29 mouse cellular contexts compared by ENCODE assay signal in the genomic region with DNA sequence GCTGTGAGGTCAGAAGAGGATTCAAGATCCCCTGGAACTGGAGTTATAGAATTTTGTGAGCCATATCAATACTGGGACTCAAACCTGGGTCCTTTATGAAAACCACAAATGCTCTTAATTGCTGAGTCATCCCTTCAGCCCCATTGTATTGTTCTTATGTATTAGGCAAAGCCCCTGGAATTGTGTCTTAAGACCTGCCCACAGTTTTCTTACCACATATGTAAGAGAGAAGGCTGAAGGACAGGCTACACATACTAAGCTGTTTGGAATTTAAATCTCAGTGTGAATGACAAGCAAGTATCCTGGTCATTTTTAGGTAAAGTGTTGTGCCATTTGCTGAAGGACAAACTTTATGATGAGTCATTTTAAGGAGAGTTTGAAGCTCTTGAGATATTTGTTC. TPM values are rescaled to one million over a fixed set of nuclear protein-coding genes. Genes with fewer than 3 reads are reported as not detected.
A peak's percentile ranks its signal among the peaks of the same experiment; 100 is the strongest.
DNase-seq lines count a peak whose midpoint lies in the region; ATAC-seq and TF ChIP-seq lines count a peak whose summit lies in the region.
"Had no signal": no experiment of that assay in that cellular context is flagged by ENCODE, and none has a peak within 500 bp of the region (broad histone marks: within the 10 kb centered on the region; RNA-seq: fewer than 3 reads in every experiment).

No protein-coding gene starts in this region.

- ATAC-seq in liver, embryonic 14.5 days (ENCODE audit: insufficient read depth): no peak
- ATAC-seq in activated CD4-positive, CD25-positive, alpha-beta regulatory T cell, adult 4 months: no peak
- ATAC-seq: forebrain, embryonic 16.5 days; inflammation-experienced regulatory T-cells, adult 6 months had no signal

- H3K4me1 ChIP-seq in liver, embryonic 14.5 days (replicated peaks; ENCODE audit: control insufficient read depth in 2 of 2, insufficient read depth in 2 of 2, low read length in 1 of 2): peaks cover 36 to 42% of the 10 kb centered on the region in 2 experiments
- H3K4me1 ChIP-seq in ES-E14 (ENCODE audit: control insufficient read depth in 2 of 2, insufficient read depth in 2 of 2, low read length in 2 of 2, poor library complexity in 1 of 2): peaks cover 2 to 4% of the 10 kb centered on the region in 2 experiments; a peak in 3 of 4 replicates

- H3K9me3 ChIP-seq in liver, embryonic 14.5 days (ENCODE audit: control insufficient read depth, low read length): no peaks in the 10 kb centered on the region
- H3K9me3 ChIP-seq in ES-E14 (ENCODE audit: control insufficient read depth, insufficient read depth, low read depth, low read length): no peaks in the 10 kb centered on the region
- H3K9me3 ChIP-seq: embryonic facial prominence, embryonic 12.5 days; hindbrain, embryonic 10.5 days; hindbrain, embryonic 15.5 days; limb, embryonic 13.5 days; megakaryocyte, embryonic 14.5 days; midbrain, embryonic 12.5 days; neural tube, embryonic 12.5 days had no signal

- H3K4me3 ChIP-seq in liver, embryonic 14.5 days (ENCODE audit: insufficient read depth in 1 of 2, low read depth in 2 of 2, low read length in 2 of 2): no peak overlapping the region
- H3K4me3 ChIP-seq in ES-E14 (ENCODE audit: insufficient read depth in 1 of 2, low read depth in 1 of 2, low read length in 2 of 2, poor library complexity in 1 of 2, severe bottlenecking in 1 of 2): no peak overlapping the region
- H3K4me3 ChIP-seq: embryonic facial prominence, embryonic 12.5 days; hindbrain, embryonic 10.5 days; hindbrain, embryonic 15.5 days; limb, embryonic 13.5 days; megakaryocyte, embryonic 14.5 days; midbrain, embryonic 12.5 days; myocyte; neural tube, embryonic 12.5 days had no signal

- no peak for TF ChIP-seq CTCF in liver, embryonic 14.5 days (IDR thresholded peaks at IDR 0.05; ENCODE audit: low read depth)

- H3K27ac ChIP-seq in liver, embryonic 14.5 days: peak overlapping the region; percentile 93
- no peak overlapping the region for H3K27ac ChIP-seq in ES-E14 (ENCODE audit: insufficient read depth, low read depth, low read length, poor library complexity, severe bottlenecking)
- H3K27ac ChIP-seq: embryonic facial prominence, embryonic 12.5 days; hindbrain, embryonic 10.5 days; hindbrain, embryonic 15.5 days; limb, embryonic 13.5 days; midbrain, embryonic 12.5 days; neural tube, embryonic 12.5 days; stomach, postnatal 0 days had no signal

- no peaks in the 10 kb centered on the region for H3K27me3 ChIP-seq in liver, embryonic 14.5 days (ENCODE audit: control insufficient read depth, insufficient read depth, low read length)
- H3K27me3 ChIP-seq: embryonic facial prominence, embryonic 12.5 days; hindbrain, embryonic 15.5 days; limb, embryonic 13.5 days; megakaryocyte, embryonic 14.5 days; midbrain, embryonic 12.5 days; neural tube, embryonic 12.5 days had no signal

- DNase-seq in liver, embryonic 14.5 days (ENCODE audit: low read depth in 3 of 3, low spot score in 3 of 3): no peak
- no peak for DNase-seq in liver
- DNase-seq in ES-E14 (ENCODE audit: low read depth, low spot score): no peak
- DNase-seq in c-Kit-negative CD71-positive TER-119-positive erythroid progenitor cells, embryonic 14.5 days (ENCODE audit: low read depth, low spot score): peak; percentile 29
- DNase-seq in thymus, postnatal 36 days: no peak
- DNase-seq: adrenal gland, adult 8-10 months; cerebellum, adult 11-12 months; cerebellum, adult 9-11 months; embryo, embryonic 11 days; heart, postnatal 14 days; kidney, adult 18-20 months; kidney, postnatal 36 days; lung, embryonic 14.5 days; lung, postnatal 36 days; right cerebral cortex, adult 18-20 months; thymus, adult 18-20 months; thymus, postnatal 4 days had no signal

- peak overlapping the region; percentile 98 for H3K4me2 ChIP-seq in liver, embryonic 14.5 days (ENCODE audit: low read depth)
- H3K4me2 ChIP-seq: embryonic facial prominence, embryonic 12.5 days; hindbrain, embryonic 15.5 days; limb, embryonic 13.5 days; lung, embryonic 14.5 days; midbrain, embryonic 12.5 days; neural tube, embryonic 12.5 days had no signal

- peaks cover 46% of the 10 kb centered on the region for H3K36me3 ChIP-seq in liver, embryonic 14.5 days (replicated peaks; ENCODE audit: control insufficient read depth, insufficient read depth, low read depth)
- H3K36me3 ChIP-seq in ES-E14 (ENCODE audit: control insufficient read depth, insufficient read depth, low read length, poor library complexity, severe bottlenecking): peaks cover 11% of the 10 kb centered on the region

- H3K9ac ChIP-seq in liver, embryonic 14.5 days (replicated peaks): peak overlapping the region; percentile 39; the same call in 1 of the 2 replicates
- no peak overlapping the region for H3K9ac ChIP-seq in ES-E14 (ENCODE audit: insufficient read depth, low read depth, low read length, poor library complexity, severe bottlenecking)
- H3K9ac ChIP-seq: embryonic facial prominence, embryonic 12.5 days; hindbrain, embryonic 15.5 days; limb, embryonic 13.5 days; lung, embryonic 14.5 days; midbrain, embryonic 12.5 days; neural tube, embryonic 12.5 days had no signal

- TF ChIP-seq EP300 in liver, embryonic 14.5 days (IDR thresholded peaks at IDR 0.05; ENCODE audit: low read depth): no peak

- in situ Hi-C loops in ES-E14 (cut with MboI; ENCODE audit: low sequenced_read_pairs in 2 of 2, unreplicated experiment in 2 of 2): no loop called here

TF ChIP-seq in ES-E14, 5 proteins besides CTCF, POLR2A, EP300 and RAD21:
- TF ChIP-seq ZNF384 (IDR thresholded peaks at IDR 0.05; ENCODE audit: low read depth, low read length) (no peak), MAFK (IDR thresholded peaks at IDR 0.05; ENCODE audit: insufficient read depth, low read depth, low read length) (peak; percentile 69), HCFC1 (IDR thresholded peaks at IDR 0.05; ENCODE audit: borderline replicate concordance, insufficient read depth, low read length) (no peak), ZC3H11A (IDR thresholded peaks at IDR 0.05; ENCODE audit: borderline replicate concordance, low read depth, low read length) (no peak), CHD2 (IDR thresholded peaks at IDR 0.05; ENCODE audit: low read depth, low read length) (no peak)

RNA-seq across cellular contexts. Expression of a gene that starts 4.6 kb away (rescaled TPM):
- 38.6 and 41.8 TPM in 2 replicates for polyA plus RNA-seq in liver, embryonic 14.5 days (2012; rRNA removed)
- polyA plus RNA-seq in liver, embryonic 14.5 days (2014; fragmentation: Nextera tagmentation; extraction: Ambion mirVana): 60.6 and 72.8 TPM in 2 replicates
- 68.4 and 69.6 TPM in 2 replicates for total RNA-seq in ES-E14 (2012; rRNA removed)
- polyA plus RNA-seq in activated CD4-positive, CD25-positive, alpha-beta regulatory T cell, adult 4 months (2017; shearing (Covaris generic)): 100 to 1,000 TPM; 121 to 141 TPM

RNA-seq across cellular contexts. Expression of a gene that starts 21.4 kb away (rescaled TPM):
- polyA plus RNA-seq in liver, embryonic 14.5 days (2012; rRNA removed): 23.9 and 28.3 TPM in 2 replicates
- 37.4 and 37.5 TPM in 2 replicates for polyA plus RNA-seq in liver, embryonic 14.5 days (2014; fragmentation: Nextera tagmentation; extraction: Ambion mirVana)
- 79.7 and 98.6 TPM in 2 replicates for total RNA-seq in ES-E14 (2012; rRNA removed)
- polyA plus RNA-seq in activated CD4-positive, CD25-positive, alpha-beta regulatory T cell, adult 4 months (2017; shearing (Covaris generic)): 10 to 100 TPM; 67.7 to 68.5 TPM

RNA-seq across cellular contexts. Expression of a gene that starts 28.5 kb away (rescaled TPM):
- 25.4 and 28.7 TPM in 2 replicates for polyA plus RNA-seq in liver, embryonic 14.5 days (2012; rRNA removed)
- polyA plus RNA-seq in liver, embryonic 14.5 days (2014; fragmentation: Nextera tagmentation; extraction: Ambion mirVana): 45.8 and 53.4 TPM in 2 replicates
- total RNA-seq in ES-E14 (2012; rRNA removed): 170 and 199 TPM in 2 replicates
- 10 to 100 TPM; 81.0 to 91.5 TPM for polyA plus RNA-seq in activated CD4-positive, CD25-positive, alpha-beta regulatory T cell, adult 4 months (2017; shearing (Covaris generic))
